In the genomic region with DNA sequence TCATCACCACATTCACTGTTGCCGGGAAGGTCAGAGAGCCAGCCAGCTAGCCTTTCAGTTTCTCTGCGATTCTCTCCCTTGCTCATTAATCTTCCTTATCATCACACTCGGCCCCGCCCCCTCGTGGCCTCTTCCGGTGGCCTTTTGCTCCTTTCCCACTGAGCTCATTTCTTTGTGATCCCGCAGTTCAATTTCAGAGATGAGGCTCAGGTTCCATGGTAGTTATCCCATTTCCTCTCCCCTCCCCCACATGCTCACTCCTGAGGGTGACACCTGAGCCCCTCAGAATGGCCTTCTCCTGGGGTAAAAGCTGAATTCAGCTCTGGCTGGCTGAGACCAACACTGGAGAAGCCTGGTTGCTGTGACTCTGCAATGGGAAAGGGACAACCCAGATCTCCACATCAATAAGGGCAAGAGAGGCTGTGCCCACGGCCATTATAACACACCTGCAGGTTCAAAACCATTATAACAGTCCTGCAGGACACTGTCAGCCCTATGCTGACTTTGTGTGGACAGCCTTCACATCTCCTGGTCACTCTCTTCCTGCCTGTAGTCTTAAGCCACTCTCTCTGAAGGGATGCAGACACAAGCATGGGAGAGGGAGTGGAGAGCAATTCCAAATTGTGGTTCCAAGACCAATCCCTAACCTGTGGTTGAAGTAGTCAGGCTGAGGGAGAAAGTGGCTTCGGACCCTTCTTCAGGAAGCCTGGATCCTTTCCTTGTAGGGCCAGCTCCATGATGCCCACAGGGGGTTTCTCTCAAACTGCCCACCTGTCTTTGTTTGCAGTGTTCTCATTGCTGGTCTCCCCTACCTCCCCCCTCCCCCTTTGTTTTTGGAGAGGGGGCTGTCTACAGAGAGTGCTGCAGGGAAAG, we compare ENCODE assay signal across 10 mouse cellular contexts. TPM values are rescaled to one million over a fixed set of nuclear protein-coding genes. Genes with fewer than 3 reads are reported as not detected.
DNase-seq lines count a peak whose midpoint lies in the region; ATAC-seq and TF ChIP-seq lines count a peak whose summit lies in the region.
"Had no signal": no experiment of that assay in that cellular context is flagged by ENCODE, and none has a peak within 500 bp of the region (broad histone marks: within the 10 kb centered on the region; RNA-seq: fewer than 3 reads in every experiment).

No protein-coding gene starts in this region.

- no peaks in the 10 kb centered on the region for H3K9me3 ChIP-seq in heart, embryonic 15.5 days (replicated peaks)
- H3K9me3 ChIP-seq in embryonic facial prominence, embryonic 12.5 days: no peaks in the 10 kb centered on the region
- no peaks in the 10 kb centered on the region for H3K9me3 ChIP-seq in midbrain, embryonic 10.5 days (replicated peaks)
- H3K9me3 ChIP-seq: G1E; limb, embryonic 15.5 days had no signal

- H3K27ac ChIP-seq in heart, embryonic 15.5 days: peak overlapping the region; percentile 50
- peak overlapping the region; percentile 76 for H3K27ac ChIP-seq in embryonic facial prominence, embryonic 12.5 days
- 0 out of 2 replicates have a peak overlapping the region, but pooled peaks have one; percentile 13 for H3K27ac ChIP-seq in kidney, adult 2 months (ENCODE audit: insufficient read depth, low read depth, low read length)
- peak overlapping the region; percentile 85 for H3K27ac ChIP-seq in midbrain, embryonic 10.5 days (replicated peaks)
- H3K27ac ChIP-seq: limb, embryonic 15.5 days had no signal

- peaks cover 56% of the 10 kb centered on the region for H3K4me1 ChIP-seq in heart, embryonic 15.5 days (replicated peaks)
- H3K4me1 ChIP-seq in embryonic facial prominence, embryonic 12.5 days: peaks cover 50% of the 10 kb centered on the region
- H3K4me1 ChIP-seq in kidney, adult 2 months (ENCODE audit: control insufficient read depth, insufficient read depth, low read length): no peaks in the 10 kb centered on the region; the same call in 1 of the 2 replicates
- peaks cover 54% of the 10 kb centered on the region for H3K4me1 ChIP-seq in midbrain, embryonic 10.5 days

- H3K27me3 ChIP-seq in heart, embryonic 15.5 days: no peaks in the 10 kb centered on the region
- no peaks in the 10 kb centered on the region for H3K27me3 ChIP-seq in embryonic facial prominence, embryonic 12.5 days
- H3K27me3 ChIP-seq in kidney, adult 2 months (replicated peaks; ENCODE audit: control insufficient read depth, insufficient read depth, low read length): no peaks in the 10 kb centered on the region
- H3K27me3 ChIP-seq in midbrain, embryonic 10.5 days (ENCODE audit: low read depth, poor library complexity, severe bottlenecking): no peaks in the 10 kb centered on the region
- H3K27me3 ChIP-seq: limb, embryonic 15.5 days had no signal

- ATAC-seq in heart, embryonic 15.5 days (replicated peaks; ENCODE audit: insufficient number of reproducible peaks, insufficient read depth, low FRiP score, low read depth): no peak
- no peak; the same call in 1 of the 2 replicates for ATAC-seq in embryonic facial prominence, embryonic 12.5 days (ENCODE audit: insufficient number of reproducible peaks, insufficient read depth, low FRiP score, low TSS enrichment)

- WGBS in heart, embryonic 15.5 days: 9% methylated on average over 9 of the region's 9 CpGs
- 5% methylated on average over 9 of the region's 9 CpGs for WGBS in embryonic facial prominence, embryonic 12.5 days
- WGBS in kidney, adult 2 months: 23% methylated on average over 9 of the region's 9 CpGs
- 2% methylated on average over 9 of the region's 9 CpGs for WGBS in midbrain, embryonic 10.5 days

- DNase-seq in heart, postnatal 4 days: no peak
- peak; percentile 63 for DNase-seq in kidney, adult 2 months
- DNase-seq in midbrain, embryonic 10.5 days (ENCODE audit: low spot score): peak; percentile 57
- DNase-seq in spleen, postnatal 36 days (ENCODE audit: low spot score in 2 of 2): no peak
- no peak for DNase-seq in layer of hippocampus, adult 8-10 months (ENCODE audit: low spot score in 2 of 2)
- no peak for DNase-seq in c-Kit-positive CD71-positive TER-119-positive erythroid progenitor cells, embryonic 14.5 days (ENCODE audit: low spot score)

- TF ChIP-seq CTCF in kidney, adult 2 months (conservative IDR thresholded peaks at IDR 0.05; ENCODE audit: insufficient read depth, insufficient read length, low read depth, low read length): no peak

- no peak overlapping the region for H3K4me3 ChIP-seq in heart, embryonic 15.5 days
- no peak overlapping the region for H3K4me3 ChIP-seq in embryonic facial prominence, embryonic 12.5 days
- H3K4me3 ChIP-seq in kidney, adult 2 months (ENCODE audit: insufficient read depth, low read depth, low read length): no peak overlapping the region
- H3K4me3 ChIP-seq in midbrain, embryonic 10.5 days: peak overlapping the region; percentile 45
- H3K4me3 ChIP-seq: limb, embryonic 15.5 days had no signal

- TF ChIP-seq POLR2A in kidney, adult 2 months (IDR thresholded peaks at IDR 0.05; ENCODE audit: low read depth, low read length): no peak

- H3K36me3 ChIP-seq in heart, embryonic 15.5 days: no peaks in the 10 kb centered on the region
- H3K36me3 ChIP-seq in embryonic facial prominence, embryonic 12.5 days: 0 out of 2 replicates have a peak, but pooled peaks cover 3% of the 10 kb centered on the region
- H3K36me3 ChIP-seq in kidney, adult 2 months (ENCODE audit: control insufficient read depth, insufficient read depth, low read length): no peaks in the 10 kb centered on the region
- 0 out of 2 replicates have a peak, but pooled peaks cover 8% of the 10 kb centered on the region for H3K36me3 ChIP-seq in midbrain, embryonic 10.5 days
- H3K36me3 ChIP-seq: G1E; limb, embryonic 15.5 days had no signal

- peak overlapping the region; percentile 42 for H3K4me2 ChIP-seq in heart, embryonic 15.5 days
- peak overlapping the region; percentile 41 for H3K4me2 ChIP-seq in embryonic facial prominence, embryonic 12.5 days (replicated peaks)

- H3K9ac ChIP-seq in heart, embryonic 15.5 days: 0 out of 2 replicates have a peak overlapping the region, but pooled peaks have one; percentile 30
- peak overlapping the region; percentile 16; the same call in 1 of the 2 replicates for H3K9ac ChIP-seq in embryonic facial prominence, embryonic 12.5 days
- H3K9ac ChIP-seq: limb, embryonic 15.5 days had no signal

RNA-seq across cellular contexts. Expression of gene Lrrc75a, which starts 18.7 kb away (rescaled TPM):
- polyA plus RNA-seq in heart, embryonic 15.5 days (2015; fragmentation: Nextera tagmentation; extraction: Ambion mirVana): 14.6 and 18.5 TPM in 2 replicates
- total RNA-seq in heart, postnatal 4 days (2021): 10 to 100 TPM; 15.7 to 16.5 TPM
- 22.6 and 24.4 TPM in 2 replicates for polyA plus RNA-seq in embryonic facial prominence, embryonic 12.5 days (2016; fragmentation: Nextera tagmentation; extraction: Ambion mirVana)
- polyA plus RNA-seq in kidney, adult 2 months (2012; rRNA removed): 7.8 and 8.0 TPM in 2 replicates
- 10.6 and 10.8 TPM in 2 replicates for polyA plus RNA-seq in midbrain, embryonic 10.5 days (2016; fragmentation: Nextera tagmentation; extraction: Ambion mirVana)
- 1 to 10 TPM; 7.5 to 9.3 (median 9.0) TPM for total RNA-seq in layer of hippocampus, adult 8-10 months (2022)

RNA-seq across cellular contexts. Expression of gene Mmgt2, which starts 18.9 kb away (rescaled TPM):
- 44.7 and 49.1 TPM in 2 replicates for polyA plus RNA-seq in heart, embryonic 15.5 days (2015; fragmentation: Nextera tagmentation; extraction: Ambion mirVana)
- 10 to 100 TPM; 18.5 to 20.9 TPM for total RNA-seq in heart, postnatal 4 days (2021)
- polyA plus RNA-seq in embryonic facial prominence, embryonic 12.5 days (2016; fragmentation: Nextera tagmentation; extraction: Ambion mirVana): 59.4 and 62.3 TPM in 2 replicates
- polyA plus RNA-seq in kidney, adult 2 months (2012; rRNA removed): 24.0 and 33.1 TPM in 2 replicates
- 38.7 and 40.9 TPM in 2 replicates for polyA plus RNA-seq in midbrain, embryonic 10.5 days (2016; fragmentation: Nextera tagmentation; extraction: Ambion mirVana)
- 10 to 100 TPM; 17.4 to 25.5 (median 20.8) TPM for total RNA-seq in layer of hippocampus, adult 8-10 months (2022)

RNA-seq across cellular contexts. Expression of gene Trpv2, which starts 55.3 kb away (rescaled TPM):
- 4.2 and 6.4 TPM in 2 replicates for polyA plus RNA-seq in heart, embryonic 15.5 days (2015; fragmentation: Nextera tagmentation; extraction: Ambion mirVana)
- total RNA-seq in heart, postnatal 4 days (2021): 1 to 10 TPM; 3.0 to 3.2 TPM
- 4.5 and 5.9 TPM in 2 replicates for polyA plus RNA-seq in embryonic facial prominence, embryonic 12.5 days (2016; fragmentation: Nextera tagmentation; extraction: Ambion mirVana)
- 2.6 and 4.1 TPM in 2 replicates for polyA plus RNA-seq in kidney, adult 2 months (2012; rRNA removed)
- polyA plus RNA-seq in midbrain, embryonic 10.5 days (2016; fragmentation: Nextera tagmentation; extraction: Ambion mirVana): 3.5 and 6.4 TPM in 2 replicates
- 10 to 100 TPM; 14.5 to 15.9 (median 15.1) TPM for total RNA-seq in layer of hippocampus, adult 8-10 months (2022)

Comparison
In these comparisons a context has a peak if more than half of its experiments do, and no peak if none do; other contexts are left out.
1. H3K27ac ChIP-seq: peak in every context shown above with its lines; median percentile 85 in midbrain, embryonic 10.5 days; 76 in embryonic facial prominence, embryonic 12.5 days; 50 in heart, embryonic 15.5 days; 13 in kidney, adult 2 months.
2. DNase-seq: peak in kidney, adult 2 months (single experiment) and midbrain, embryonic 10.5 days (single experiment); none in heart, postnatal 4 days (single experiment), spleen, postnatal 36 days (0 of 2), layer of hippocampus, adult 8-10 months (0 of 2) and c-Kit-positive CD71-positive TER-119-positive erythroid progenitor cells, embryonic 14.5 days (single experiment).